Mouse (Mus musculus): ENCODE measurements around the gene Adck1.

- TF ChIP-seq CTCF (IDR thresholded peaks at IDR 0.05) (no peak), POLR2A (IDR thresholded peaks at IDR 0.05; ENCODE audit: insufficient read depth, low read depth, low read length) (no peak), EP300 (IDR thresholded peaks at IDR 0.05; ENCODE audit: insufficient read depth, low read depth, low read length) (no peak)
Observed at GRCm38 (mm10) chr12:88426926-88427325, 66.6 kb downstream of the Adck1 start.
